Mouse (Mus musculus): ENCODE results near the gene Gm1043.
A peak's percentile ranks its signal among the peaks of the same experiment; 100 is the strongest.

Gene Gm1043

DNA sequence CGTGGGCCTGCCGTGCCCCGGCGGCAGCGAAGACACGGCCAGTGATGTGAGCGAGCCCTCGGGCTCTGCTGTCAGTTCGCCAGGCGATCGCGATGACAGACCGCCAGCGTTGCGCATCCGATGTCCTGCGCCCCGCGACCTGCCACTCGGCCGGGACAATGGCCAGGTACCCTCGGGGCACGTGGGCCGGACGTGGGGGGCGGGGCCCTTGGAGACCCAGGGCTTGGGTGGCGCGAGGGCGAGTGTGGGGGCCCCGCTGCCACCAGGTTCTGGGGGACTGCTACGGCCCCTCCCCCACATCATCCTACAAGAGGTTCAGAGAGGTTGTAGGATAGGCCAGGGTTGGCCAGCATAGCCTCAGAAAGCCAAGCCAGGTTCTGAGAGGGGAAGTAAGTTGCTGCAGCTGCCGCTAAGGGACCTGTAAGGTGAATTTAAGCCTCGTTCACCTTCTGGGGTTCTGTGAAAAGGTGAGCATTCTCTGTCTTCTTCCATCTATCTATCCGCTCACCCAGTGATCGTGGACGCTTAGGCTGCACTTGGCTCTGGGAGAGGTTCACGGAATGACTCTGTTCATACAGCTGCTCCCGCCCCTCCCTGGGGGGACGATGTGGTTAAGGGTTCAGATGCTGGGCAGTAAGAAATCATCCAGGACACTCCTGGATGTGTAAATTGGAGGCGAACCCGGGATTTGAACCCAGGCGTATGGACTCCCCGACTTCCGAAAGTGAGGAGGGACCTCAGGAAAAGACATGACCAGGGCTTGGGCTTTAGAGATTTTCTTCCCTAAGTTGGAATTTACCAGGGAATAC, 157.4 kb downstream of the Gm1043 start:
- DNase-seq (ENCODE audit: low spot score in 2 of 2): no peak

DNA sequence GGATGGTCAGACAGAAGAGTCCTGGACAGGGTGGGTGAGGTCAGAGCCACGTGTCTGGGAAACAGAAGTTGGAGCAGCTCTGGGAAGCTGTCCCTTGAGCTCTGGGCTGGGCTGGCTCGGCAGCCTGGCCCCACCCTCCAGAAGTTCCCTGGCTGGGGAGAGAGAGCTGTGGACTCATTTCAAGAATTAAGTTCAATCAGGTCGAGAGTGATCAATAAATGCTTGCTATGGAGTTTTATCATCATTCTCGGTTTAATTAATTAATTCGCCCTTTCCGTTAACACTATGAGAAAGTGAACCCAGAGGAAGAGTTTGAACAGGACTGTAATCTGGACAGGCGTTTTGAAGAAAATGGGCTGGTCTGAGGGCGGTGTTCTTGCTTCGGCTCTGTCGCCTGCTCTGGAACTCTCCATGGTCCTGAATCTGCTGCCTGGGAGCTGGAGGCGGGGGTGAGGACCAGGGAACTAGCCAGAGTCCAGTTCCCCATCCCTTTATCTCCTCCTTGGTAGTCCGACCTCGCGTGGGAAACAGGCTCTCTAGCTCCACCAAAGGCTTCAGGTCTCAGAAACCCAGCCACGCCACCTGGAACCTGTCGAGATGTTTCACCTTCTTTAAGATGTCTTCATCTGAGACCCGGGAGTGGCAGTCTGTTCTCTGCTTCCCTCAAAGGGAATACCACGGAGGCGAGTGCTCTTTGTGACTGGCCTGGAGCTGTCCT, 158.2 kb downstream of the Gm1043 start:
- peak; percentile 11 to 59 for DNase-seq (ENCODE audit: low spot score in 2 of 2)

DNA sequence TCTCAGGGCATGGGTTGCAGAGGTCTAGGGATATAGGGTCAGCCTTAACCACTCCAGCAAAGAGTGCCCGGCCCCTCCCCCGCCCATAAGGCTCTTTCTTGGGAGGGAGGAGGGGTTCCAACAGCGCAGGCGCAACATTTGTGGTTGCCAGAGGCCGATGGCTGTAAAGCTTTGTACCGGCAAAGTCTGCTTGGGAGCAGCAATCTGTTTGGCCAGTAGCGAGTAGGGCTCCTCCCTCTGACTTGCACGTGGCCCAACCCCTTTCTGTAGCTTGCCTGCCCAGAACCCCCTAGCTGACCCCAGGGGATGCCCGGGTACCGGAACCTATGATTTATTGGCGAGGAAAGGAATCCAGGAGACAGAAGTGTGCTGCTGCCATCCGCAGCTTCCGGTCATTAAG, 159.0 kb downstream of the Gm1043 start:
- DNase-seq (ENCODE audit: low spot score in 2 of 2): no peak

DNA sequence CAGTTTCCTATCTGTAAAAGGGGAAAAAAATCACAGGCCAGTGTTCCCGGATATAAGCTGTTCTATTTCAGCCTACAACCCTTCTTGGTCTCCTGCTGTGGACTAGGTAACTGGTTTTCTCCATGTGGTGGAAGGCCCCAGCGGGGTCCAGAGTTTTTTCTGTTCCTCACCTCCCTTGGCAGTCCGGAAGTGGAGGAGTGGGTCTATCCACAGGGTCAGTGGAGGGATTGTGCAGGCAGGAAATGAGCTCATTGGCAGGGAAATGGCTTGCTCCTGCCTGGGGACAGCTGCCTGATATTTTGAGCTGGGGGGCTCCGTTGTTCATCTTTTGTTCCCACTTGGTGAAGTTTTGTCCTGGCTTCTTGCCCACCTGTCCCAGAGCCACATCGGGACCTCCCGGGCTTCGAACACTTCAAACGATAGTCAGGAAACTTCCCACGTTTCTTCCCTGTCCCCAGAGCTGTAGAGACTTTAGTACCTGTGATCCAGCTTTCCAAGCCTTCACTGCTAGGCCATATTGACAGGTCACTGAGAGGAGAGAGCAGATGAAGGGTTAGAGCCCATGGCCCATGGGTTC, 159.6 kb downstream of the Gm1043 start:
- DNase-seq (ENCODE audit: low spot score in 2 of 2): no peak

DNA sequence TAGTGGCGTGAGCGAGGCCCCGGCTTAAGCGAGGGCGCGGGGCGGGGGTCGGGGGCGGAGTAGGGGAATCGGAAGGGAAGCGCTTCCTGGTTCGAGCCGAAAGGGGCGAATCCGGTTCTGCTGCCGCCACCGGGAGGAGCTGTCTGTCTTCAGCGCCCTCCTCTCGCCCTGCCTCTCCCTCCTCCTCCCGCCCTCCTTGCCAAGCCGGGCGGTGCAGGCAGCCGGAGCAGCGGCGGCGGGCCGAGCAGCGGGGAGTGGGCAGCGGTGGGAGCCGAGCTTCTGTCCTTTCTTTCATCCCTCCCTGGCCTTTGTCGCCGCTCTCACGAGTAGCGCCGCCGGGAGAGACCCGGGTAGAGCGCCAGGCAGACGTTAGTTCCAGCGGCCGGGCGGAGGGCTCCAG, 160.5 kb downstream of the Gm1043 start:
- peak in 1 of 2 experiments; percentile 20 for DNase-seq (ENCODE audit: low spot score in 2 of 2)

DNA sequence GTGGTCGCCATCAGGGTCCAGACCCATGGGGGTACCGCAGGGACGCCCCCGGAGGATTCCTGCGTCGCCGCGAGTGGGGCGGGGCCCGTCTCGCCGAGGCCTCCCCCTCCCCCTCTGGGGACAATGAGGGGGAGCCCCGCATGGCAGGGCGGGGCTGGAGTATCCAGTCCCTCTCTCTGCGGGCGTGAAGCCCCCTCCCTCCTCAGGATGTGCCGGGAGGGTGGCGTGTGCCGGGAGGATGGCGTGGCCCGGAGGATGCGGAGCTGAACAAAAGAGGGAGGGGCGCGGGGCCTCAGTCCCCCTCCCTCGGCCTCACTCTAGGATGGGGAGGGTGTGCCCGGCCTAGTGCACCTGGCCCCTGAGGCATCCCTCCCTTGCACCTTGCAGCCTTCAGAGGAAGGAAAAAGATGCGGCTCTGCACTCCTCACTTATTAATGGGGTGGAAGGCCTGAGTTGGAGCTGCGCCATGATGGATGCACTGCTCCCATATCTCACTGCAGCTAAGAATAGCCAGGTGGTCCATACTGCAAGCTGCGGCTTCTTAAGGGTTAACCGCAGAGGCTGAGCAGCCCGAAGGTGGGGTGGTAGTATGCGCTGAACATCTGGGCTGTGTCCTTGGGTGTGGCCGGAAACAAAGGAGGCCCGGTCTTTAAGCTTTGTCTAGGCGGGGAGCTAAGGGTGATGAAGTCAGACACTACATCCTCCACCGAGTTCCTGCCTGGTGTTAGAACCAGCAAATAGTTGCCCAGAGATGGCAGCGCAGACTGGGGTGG, 161.2 kb downstream of the Gm1043 start:
- DNase-seq (ENCODE audit: low spot score in 2 of 2): no peak

DNA sequence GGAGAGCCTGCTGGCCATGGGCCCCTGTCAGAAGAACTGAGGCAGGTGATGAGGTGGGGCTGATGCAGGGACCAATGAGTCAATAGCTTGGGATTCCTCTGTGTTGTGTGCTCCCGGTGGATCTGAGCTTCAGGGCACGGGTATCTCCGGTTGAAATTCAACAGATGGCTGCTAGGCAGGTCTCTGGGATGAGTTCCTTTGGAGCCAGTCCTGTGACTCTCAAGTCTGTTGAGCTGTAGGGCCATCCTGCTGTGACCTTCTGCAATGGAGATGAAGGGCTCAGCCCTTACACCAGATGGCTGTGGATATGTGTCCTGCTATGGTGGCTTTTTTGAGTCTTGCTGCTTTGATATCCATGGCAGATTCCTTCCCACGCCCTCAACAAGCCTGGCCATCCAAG, 162.3 kb downstream of the Gm1043 start:
- DNase-seq (ENCODE audit: low spot score in 2 of 2): no peak

DNA sequence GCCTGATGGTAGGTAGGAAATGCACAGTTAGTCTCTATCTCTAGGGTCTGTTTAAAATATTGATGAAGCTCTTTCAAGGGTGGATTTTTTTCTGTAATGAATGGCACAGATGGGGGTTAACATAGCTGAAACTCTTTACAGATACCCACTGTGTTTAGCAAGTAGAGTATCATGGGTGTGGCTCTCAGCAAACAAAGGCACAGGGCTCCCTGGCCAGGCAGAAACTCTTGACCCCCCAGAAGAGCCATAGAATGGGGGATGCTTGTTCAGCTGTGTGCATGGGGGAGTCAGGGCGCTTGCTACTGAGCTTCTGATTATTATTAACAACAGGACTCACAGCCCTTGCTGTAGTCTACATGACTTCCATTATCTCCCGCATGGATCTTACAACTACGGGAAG, 163.7 kb downstream of the Gm1043 start:
- no peak for DNase-seq (ENCODE audit: low spot score in 2 of 2)

DNA sequence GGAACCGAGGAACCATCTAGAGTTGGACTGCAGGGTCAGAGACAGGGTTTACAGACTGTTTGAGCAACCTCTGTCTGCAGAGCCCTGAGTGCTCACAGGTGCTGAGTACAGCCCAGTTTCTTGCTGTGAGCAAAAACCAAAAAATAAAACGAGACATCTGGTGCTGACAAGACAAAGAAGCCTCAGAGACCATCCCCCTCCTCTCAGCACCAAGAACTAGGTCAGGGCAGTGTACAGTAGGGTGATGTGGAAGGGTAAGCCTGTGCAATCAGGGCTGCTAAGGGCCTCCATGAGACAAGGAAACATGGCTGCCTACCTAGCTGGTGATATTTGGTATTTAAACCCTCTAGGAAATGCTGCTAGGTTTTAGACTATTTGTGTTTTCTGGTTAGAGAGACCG, 166.4 kb downstream of the Gm1043 start:
- DNase-seq (ENCODE audit: low spot score in 2 of 2): no peak

DNA sequence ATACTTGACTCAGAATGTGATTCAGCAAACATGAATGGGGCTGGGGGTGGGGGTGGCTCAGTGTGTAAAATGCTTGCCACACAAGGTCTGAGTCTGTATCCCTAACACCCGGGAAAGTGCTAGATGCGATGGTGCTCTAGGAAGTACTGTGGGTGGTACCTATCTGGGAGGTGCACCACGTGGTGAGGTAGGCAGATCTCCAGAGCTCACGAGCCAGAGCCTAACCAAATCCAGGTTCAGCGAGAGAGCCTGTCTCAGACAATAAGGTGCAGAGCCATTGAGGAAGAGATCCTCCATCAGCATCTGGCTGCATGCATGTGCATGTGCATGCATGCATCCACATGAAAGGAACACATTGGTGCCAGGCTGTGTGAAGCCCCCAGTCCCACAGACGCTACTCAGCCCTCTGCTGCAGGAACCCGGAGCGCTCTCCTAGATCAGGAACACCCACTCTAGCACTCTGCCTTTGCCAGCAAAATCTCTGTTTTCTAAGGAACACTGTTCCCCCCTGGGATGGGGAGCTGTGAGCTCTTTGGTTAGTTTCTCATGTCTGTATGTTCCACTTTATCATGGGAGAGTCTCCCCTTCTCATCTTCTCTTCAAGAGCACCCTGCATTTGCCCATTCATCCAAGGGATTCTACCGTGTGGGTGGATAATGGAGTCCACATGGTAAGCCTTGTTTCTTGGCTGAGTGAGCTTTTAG, 167.1 kb downstream of the Gm1043 start:
- DNase-seq (ENCODE audit: low spot score in 2 of 2): no peak

DNA sequence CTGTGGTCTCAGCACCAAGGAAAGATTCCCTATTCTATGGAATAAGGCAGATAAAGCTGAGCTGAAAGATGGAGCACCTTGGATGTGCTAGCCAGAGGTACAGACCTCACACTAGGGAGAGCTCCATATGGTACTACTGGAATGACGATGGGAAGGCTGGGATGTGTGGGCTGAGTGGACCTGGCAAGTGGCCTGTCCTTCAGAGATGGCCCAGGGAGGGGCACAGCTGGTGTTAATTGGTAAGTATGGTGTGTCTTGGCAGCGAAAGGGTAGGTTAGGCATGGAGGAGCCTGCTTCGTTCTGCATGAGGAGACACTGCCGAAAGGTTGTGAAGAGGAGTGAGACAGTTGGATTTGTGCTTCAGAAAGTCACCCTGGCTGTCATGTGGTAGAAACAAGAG, 169.4 kb downstream of the Gm1043 start:
- no peak for DNase-seq (ENCODE audit: low spot score in 2 of 2)

DNA sequence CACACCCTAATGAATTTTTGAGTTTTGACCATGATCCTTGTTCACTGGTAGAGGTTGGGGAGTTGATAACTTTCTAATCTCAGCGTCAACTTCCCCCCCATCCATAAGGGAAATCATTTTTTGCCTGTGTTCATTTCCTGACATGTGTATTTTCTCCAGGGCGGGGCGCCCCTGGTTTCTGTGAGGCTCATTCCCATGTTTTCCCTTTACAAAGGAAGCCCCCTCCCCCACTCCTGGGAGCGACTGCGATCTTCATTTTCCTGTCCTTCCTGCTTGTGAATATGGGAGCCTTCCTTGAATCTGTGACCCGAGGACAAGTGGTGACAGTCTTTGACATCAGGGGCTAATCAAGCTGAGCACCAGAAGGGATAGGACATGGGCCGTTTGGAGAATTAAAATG, 171.7 kb downstream of the Gm1043 start:
- DNase-seq (ENCODE audit: low spot score in 2 of 2): no peak

DNA sequence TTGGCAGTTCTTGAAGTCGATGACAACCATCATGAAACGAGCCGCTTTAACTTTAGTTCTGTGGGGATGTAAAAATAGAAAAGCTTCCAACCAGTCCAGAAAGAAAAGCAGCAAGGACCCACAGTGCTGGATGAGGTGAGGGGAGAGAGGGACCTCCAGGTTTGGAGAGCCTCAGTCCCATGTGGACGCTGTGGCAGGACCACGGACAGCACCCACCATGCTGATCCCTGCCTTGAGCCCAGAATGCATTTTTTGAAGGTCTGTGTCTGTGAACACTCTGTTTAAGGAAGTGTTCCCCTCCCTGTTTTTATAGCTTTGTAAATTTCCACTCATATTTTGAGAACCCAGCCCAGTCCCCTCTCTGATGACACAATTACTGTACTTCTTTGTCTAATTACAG, 172.1 kb downstream of the Gm1043 start:
- peak in 1 of 2 experiments; percentile 43 for DNase-seq (ENCODE audit: low spot score in 2 of 2)

DNA sequence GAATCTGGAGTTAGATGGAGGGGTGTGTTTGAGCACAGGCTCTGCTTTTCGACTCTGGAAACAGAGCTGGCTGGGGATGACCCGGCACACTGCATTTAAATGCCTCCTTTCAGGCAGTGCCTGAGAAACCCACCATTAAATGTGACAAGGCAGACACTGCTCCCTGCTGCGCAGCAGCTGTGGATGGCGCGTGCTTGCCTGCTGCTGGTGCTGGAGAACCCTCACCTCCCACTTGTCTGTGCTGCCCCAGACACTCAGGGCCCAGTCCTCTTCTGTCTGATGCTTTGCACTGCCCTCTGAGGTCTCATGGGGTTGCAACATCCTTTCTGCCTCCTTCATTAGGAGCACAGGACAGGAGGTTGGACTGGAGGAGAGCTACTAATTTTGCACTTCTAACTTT, 176.6 kb downstream of the Gm1043 start:
- no peak for DNase-seq (ENCODE audit: low spot score in 2 of 2)

DNA sequence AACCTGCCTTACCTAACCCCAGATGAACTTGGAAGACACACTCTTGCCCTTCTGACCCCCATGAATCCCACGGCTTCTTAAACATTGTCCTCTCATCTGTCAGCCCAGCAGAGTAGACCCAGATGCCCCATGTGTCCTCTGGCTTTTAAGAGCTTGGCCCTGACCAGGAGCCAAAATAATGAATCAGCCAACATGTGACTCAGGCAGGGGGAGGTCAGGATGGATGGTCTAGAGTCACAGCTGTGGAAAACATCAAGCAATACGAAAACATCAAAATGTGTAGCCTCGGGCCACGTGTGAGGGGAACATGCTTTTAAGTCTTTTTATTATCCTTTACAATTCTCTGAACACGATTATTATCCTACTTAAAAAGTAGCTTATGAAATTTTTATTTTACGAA, 178.6 kb downstream of the Gm1043 start:
- no peak for DNase-seq (ENCODE audit: low spot score in 2 of 2)
